Mouse (Mus musculus): ENCODE results near the gene Hsdl1. TPM values are rescaled to one million over a fixed set of nuclear protein-coding genes. Genes with fewer than 3 reads are reported as not detected.

The Hsdl1 gene
- polyA plus RNA-seq (2015; fragmentation: Nextera tagmentation; extraction: Ambion mirVana) = 129 and 137 TPM in 2 replicates

DNA sequence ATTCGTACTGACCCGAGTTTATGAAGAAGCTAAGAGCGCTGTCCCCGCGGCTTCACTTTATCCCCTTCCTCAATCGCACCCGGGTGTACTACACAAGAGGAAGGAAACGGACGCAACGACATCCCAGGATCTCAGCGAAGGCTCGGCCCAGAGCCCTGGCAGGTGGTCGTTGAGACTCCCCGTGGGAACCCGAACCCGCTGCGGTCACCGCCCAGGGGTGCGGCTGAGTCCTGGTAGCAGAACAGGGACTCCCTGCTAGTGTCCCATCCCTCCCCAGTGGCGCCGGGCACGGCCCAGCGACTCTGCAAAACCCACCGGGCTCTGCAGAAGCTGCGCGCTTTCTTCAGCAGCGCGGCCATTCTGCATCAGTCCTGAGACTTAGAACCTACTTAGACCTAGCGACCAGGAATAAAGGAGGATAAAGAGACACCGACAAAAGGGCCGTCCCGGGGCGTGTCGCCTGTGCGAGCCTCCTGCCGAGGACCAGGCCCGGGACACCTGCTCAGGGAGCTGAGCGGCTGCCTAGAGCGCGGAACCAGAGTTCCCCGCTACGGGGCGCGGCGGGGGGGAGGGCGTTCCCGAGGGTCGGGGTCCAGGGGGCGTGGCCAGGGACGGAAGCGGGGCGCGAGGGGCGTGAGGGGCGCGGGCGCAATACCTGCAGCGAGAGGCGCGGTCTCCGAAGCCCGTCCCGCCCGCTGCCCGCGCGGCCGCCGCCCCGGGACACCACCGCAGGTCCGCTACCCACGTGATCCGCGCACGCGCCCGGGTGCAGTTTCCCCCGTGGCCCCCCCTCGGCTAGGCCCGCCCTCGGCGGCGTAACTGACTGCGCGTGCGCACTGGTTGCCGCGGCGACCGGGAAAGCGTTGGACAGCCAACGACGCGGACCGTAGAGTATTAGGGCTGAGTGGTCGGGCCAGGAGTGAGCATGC, at the start of gene Hsdl1, which contains the start of gene Dnaaf1:
TSS of gene Hsdl1 (minus strand) at position 747 of the 929 bp plus-strand sequence.
TSS of gene Dnaaf1 (plus strand) at position 799 of the 929 bp plus-strand sequence.
- under 1% methylated on average over 73 of the region's 97 CpGs for WGBS
- Histone ChIP-seq H3K27ac (replicated peaks) (peak within 1 kb of the TSS; percentile 75), H3K27me3 (replicated peaks) (peaks cover 19% of the 10 kb centered on the region), H3K4me3 (replicated peaks) (peak within 1 kb of the TSS; percentile 66), H3K9ac (replicated peaks) (peak within 1 kb of the TSS; percentile 80), H3K4me2 (peak within 1 kb of the TSS; percentile 92), H3K9me3 (replicated peaks) (no peaks in the 10 kb centered on the region), H3K4me1 (peaks cover 30% of the 10 kb centered on the region), H3K36me3 (no peaks in the 10 kb centered on the region)
- ATAC-seq (ENCODE audit: low FRiP score) = peak; percentile 87

DNA sequence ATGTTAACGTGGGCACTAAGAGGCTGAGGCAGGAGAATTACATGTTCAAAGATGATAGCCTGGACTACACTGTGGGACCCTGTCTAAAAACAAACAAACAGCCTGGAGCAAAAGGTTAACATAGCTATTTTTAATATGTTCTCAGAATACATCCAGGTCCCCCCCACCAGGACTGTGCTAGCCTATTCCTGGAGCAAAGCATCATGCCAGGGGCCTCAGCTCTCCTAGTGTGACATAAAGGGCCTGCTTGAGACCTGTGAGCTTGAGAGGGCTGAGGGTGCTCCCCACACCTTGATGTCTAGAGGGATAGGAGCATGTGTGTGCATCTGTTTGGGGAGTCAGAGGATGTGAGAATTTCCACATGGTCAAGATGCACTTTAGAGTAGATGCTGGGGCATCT, 48.8 kb upstream of the Hsdl1 start:
- no peak for ATAC-seq (ENCODE audit: low FRiP score)
- Histone ChIP-seq H3K4me3 (replicated peaks) (no peak overlapping the region), H3K27ac (replicated peaks) (no peak overlapping the region), H3K9me3 (replicated peaks) (no peaks in the 10 kb centered on the region), H3K4me2 (no peak overlapping the region), H3K36me3 (no peaks in the 10 kb centered on the region), H3K9ac (replicated peaks) (no peak overlapping the region), H3K4me1 (no peaks in the 10 kb centered on the region), H3K27me3 (replicated peaks) (no peaks in the 10 kb centered on the region)
- 68% methylated on average over 1 of the region's 1 CpGs for WGBS

DNA sequence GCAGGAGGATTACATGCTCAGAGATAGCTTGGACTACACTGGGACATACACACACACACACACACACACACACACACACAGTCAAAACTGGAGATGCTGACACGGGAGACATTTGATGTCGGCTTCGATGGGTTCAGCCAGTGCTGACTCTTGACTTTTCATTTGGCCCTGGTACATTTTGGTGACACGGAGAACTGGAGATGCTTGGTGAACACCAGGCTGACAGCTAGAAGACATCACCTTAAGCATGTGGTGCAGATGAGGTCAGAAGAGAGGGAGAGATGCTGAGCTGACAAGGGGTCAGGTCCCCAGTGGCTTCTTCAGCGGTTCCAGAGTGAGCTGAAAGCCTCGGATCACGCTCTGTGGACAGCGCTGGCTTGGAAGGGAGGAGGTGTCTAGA, 48.1 kb upstream of the Hsdl1 start:
- H3K36me3 ChIP-seq = no peaks in the 10 kb centered on the region
- 88% methylated on average over 8 of the region's 8 CpGs for WGBS
- no peaks in the 10 kb centered on the region for H3K27me3 ChIP-seq (replicated peaks)
- H3K4me2 ChIP-seq = no peak overlapping the region
- no peak overlapping the region for H3K27ac ChIP-seq (replicated peaks)
- H3K4me3 ChIP-seq (replicated peaks) = no peak overlapping the region
- no peak overlapping the region for H3K9ac ChIP-seq (replicated peaks)
- no peaks in the 10 kb centered on the region for H3K4me1 ChIP-seq
- H3K9me3 ChIP-seq (replicated peaks) = no peaks in the 10 kb centered on the region
- ATAC-seq (ENCODE audit: low FRiP score) = no peak

DNA sequence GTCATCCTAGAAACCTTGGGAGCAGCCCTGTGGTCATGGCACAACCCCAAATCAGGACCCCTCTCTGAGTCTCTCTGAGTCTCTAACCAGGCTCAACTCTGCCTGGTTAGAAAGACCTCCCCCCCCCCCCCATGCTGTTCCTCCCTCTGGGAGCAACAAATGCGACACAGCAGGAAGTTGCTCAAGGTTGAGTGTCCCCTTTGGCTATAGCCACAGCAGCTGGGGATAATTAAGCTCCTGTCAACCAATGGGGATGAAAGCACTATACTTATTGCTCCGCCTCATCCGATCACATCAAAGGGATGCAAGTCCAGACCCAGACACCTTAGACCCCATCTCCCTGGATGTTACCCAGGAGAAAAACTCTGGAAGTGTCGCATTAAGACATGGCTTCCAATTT, 47.6 kb upstream of the Hsdl1 start:
- no peaks in the 10 kb centered on the region for H3K4me1 ChIP-seq
- H3K4me2 ChIP-seq = no peak overlapping the region
- no peaks in the 10 kb centered on the region for H3K9me3 ChIP-seq (replicated peaks)
- no peak overlapping the region for H3K9ac ChIP-seq (replicated peaks)
- 53% methylated on average over 4 of the region's 4 CpGs for WGBS
- no peak overlapping the region for H3K27ac ChIP-seq (replicated peaks)
- H3K27me3 ChIP-seq (replicated peaks) = no peaks in the 10 kb centered on the region
- no peaks in the 10 kb centered on the region for H3K36me3 ChIP-seq
- ATAC-seq (ENCODE audit: low FRiP score) = no peak
- no peak overlapping the region for H3K4me3 ChIP-seq (replicated peaks)

DNA sequence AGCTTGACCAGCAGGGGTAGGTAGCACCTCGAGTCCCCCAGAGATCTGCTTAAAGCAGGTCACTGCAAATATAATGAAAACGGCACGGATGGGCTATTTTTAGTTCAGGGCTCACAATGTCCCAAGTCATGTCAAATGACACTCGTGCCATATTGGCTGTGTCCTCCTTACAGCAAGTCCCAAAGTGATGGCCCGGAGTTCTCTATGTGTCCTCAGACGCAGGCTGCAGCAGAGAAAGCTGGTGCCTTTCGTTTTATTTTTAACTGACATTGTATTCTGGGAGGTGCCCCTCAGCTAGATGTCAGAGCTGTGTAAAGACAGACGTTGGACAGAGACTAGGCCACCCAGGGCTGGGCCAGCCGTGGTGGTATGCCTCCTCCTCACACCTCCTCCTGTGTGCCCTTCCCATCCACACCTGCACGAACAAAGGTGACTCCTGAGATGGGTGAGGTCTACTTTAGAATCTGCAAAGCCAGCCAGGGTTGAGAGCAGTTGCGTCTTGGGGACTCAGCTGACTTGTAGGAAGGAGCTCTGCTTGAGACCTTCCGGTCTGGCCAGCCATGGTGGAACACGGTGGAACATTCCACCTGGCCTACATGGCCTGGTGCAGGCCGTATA, 46.0 kb upstream of the Hsdl1 start:
- Histone ChIP-seq H3K4me1 (no peaks in the 10 kb centered on the region), H3K9me3 (replicated peaks) (no peaks in the 10 kb centered on the region), H3K27me3 (replicated peaks) (no peaks in the 10 kb centered on the region), H3K4me3 (replicated peaks) (no peak overlapping the region), H3K36me3 (no peaks in the 10 kb centered on the region), H3K4me2 (no peak overlapping the region), H3K27ac (replicated peaks) (no peak overlapping the region), H3K9ac (replicated peaks) (no peak overlapping the region)
- no peak for ATAC-seq (ENCODE audit: low FRiP score)
- 88% methylated on average over 14 of the region's 14 CpGs for WGBS

DNA sequence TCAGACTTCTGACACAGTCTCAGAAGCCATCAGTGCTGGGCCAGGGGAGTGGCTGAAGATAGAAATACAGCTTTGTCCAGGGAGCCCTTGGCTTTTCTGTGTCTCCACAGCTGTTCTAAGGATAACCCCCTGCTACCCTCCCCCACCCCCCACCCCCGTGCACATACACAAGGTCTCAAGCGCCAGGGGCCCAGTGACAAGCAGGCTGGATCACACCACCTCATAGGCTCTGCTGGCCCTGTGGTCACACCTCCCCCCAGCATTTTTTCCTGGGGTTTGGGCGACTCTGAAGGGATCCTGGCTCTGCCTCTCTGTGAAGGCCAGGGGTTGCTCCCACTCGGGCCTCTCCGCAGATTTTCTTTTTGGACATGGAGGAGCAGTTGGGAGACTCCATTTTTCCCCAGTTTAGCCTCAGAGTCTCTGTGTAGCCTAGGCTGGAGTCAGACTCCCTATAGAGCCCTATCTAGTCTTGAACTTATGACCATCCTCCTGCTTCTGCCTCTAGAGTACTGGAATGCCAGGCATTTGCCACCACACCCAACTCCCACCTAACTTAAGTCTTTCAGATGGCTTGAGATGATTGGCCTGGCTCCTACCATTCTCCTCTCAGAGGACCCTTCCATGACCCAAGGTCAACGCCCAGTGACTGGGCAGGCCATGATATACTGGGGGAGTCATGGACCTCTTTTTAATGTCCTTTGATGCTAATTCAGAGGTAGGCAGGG, 45.3 kb upstream of the Hsdl1 start:
- Histone ChIP-seq H3K4me3 (replicated peaks) (no peak overlapping the region), H3K27ac (replicated peaks) (no peak overlapping the region), H3K36me3 (no peaks in the 10 kb centered on the region), H3K9me3 (replicated peaks) (no peaks in the 10 kb centered on the region), H3K27me3 (replicated peaks) (no peaks in the 10 kb centered on the region), H3K4me2 (no peak overlapping the region), H3K4me1 (no peaks in the 10 kb centered on the region), H3K9ac (replicated peaks) (no peak overlapping the region)
- WGBS = 66% methylated on average over 6 of the region's 6 CpGs
- no peak for ATAC-seq (ENCODE audit: low FRiP score)

DNA sequence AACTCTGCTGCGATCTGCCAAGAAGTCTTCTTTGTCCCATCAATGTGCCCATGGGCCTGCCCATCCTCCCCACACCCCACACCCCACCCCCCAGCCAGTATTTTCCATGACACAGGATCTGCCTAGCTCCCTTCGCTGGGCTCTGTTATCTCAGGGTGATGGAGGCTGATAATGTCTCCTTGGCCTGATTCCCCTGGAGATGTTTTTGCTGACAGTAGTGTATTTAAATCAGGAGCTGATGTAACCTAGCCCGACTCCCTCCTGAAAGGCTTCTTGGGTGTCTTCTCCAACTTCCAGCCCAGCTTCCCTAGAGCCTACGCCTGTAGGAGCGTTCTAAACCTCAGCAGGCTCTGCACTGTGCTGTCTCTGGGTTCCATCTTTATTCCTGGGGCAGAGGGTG, 43.9 kb upstream of the Hsdl1 start:
- H3K27ac ChIP-seq (replicated peaks) = no peak overlapping the region
- 74% methylated on average over 5 of the region's 5 CpGs for WGBS
- no peak overlapping the region for H3K9ac ChIP-seq (replicated peaks)
- no peak overlapping the region for H3K4me2 ChIP-seq
- no peaks in the 10 kb centered on the region for H3K9me3 ChIP-seq (replicated peaks)
- no peaks in the 10 kb centered on the region for H3K36me3 ChIP-seq
- H3K27me3 ChIP-seq (replicated peaks) = no peaks in the 10 kb centered on the region
- no peak for ATAC-seq (ENCODE audit: low FRiP score)
- no peak overlapping the region for H3K4me3 ChIP-seq (replicated peaks)
- H3K4me1 ChIP-seq = no peaks in the 10 kb centered on the region

DNA sequence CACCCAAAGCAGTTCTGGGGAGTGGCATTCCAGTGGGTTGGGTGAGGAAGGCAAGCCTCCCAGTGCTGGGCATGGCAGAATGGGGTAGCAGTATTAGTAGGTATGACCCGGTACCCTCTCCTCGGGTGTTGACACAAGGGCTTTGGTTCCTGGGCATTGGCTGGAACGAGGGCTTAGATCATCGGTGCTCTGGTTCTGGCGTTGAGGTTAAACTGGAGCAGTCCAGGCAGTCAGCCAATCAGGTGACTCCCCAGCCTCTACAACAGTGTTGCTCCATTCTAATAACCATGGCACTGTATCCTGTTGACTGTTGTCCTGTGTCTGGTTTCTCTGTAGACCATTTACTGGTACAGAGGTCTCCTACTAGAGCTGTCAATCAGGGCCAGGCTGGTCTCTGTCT, 42.6 kb upstream of the Hsdl1 start:
- Histone ChIP-seq H3K27ac (replicated peaks) (no peak overlapping the region), H3K4me3 (replicated peaks) (no peak overlapping the region), H3K27me3 (replicated peaks) (no peaks in the 10 kb centered on the region), H3K9me3 (replicated peaks) (no peaks in the 10 kb centered on the region), H3K9ac (replicated peaks) (no peak overlapping the region), H3K4me2 (no peak overlapping the region), H3K4me1 (no peaks in the 10 kb centered on the region), H3K36me3 (no peaks in the 10 kb centered on the region)
- WGBS = 93% methylated on average over 5 of the region's 5 CpGs
- ATAC-seq (ENCODE audit: low FRiP score) = no peak

DNA sequence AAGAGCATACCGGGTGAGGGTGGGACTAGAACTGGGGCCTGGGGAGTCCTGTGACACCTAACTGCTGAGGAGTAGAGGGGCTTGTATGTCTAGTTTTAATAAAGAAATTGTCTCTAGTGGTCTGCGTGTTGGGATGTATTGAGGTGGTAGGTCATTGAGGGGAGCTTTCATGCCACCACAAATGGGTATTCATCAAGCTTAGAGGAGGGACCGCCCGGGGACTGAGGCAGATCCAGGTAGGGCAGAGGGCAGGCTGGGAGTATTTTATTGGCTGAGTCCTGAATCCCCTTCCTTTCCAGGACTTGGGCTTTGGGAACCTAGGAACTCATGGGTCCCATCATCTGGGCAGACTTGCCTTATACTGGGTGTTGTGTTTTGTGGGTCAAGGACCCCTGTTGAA, 41.8 kb upstream of the Hsdl1 start:
- Histone ChIP-seq H3K36me3 (no peaks in the 10 kb centered on the region), H3K4me3 (replicated peaks) (no peak overlapping the region), H3K9ac (replicated peaks) (no peak overlapping the region), H3K27ac (replicated peaks) (no peak overlapping the region), H3K9me3 (replicated peaks) (no peaks in the 10 kb centered on the region), H3K27me3 (replicated peaks) (no peaks in the 10 kb centered on the region), H3K4me2 (no peak overlapping the region), H3K4me1 (no peaks in the 10 kb centered on the region)
- 94% methylated on average over 4 of the region's 4 CpGs for WGBS
- ATAC-seq (ENCODE audit: low FRiP score) = no peak

DNA sequence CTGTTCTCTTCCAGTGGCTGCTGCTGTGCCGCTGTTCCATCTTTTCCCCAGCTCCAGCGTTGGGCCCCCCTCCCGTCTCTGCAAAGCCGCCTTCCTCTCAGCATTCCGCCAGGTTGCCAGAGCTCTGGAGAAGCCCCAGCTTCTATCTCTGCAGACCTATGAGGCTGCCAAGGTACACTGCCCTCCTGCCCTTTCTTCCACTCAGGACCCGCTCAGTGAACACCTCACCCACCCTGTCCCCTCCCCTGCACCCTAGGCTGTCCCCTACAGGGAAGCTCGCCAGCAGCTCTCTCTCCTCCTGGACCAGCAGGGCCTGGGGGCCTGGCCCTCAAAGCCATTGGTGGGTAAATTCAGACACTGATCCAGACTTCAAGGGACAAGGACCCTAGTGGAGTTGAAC, 41.4 kb upstream of the Hsdl1 start:
- H3K9ac ChIP-seq (replicated peaks) = no peak overlapping the region
- no peaks in the 10 kb centered on the region for H3K36me3 ChIP-seq
- ATAC-seq (ENCODE audit: low FRiP score) = no peak
- H3K9me3 ChIP-seq (replicated peaks) = no peaks in the 10 kb centered on the region
- H3K27me3 ChIP-seq (replicated peaks) = no peaks in the 10 kb centered on the region
- H3K4me2 ChIP-seq = no peak overlapping the region
- no peaks in the 10 kb centered on the region for H3K4me1 ChIP-seq
- WGBS = 74% methylated on average over 7 of the region's 7 CpGs
- no peak overlapping the region for H3K4me3 ChIP-seq (replicated peaks)
- H3K27ac ChIP-seq (replicated peaks) = no peak overlapping the region

DNA sequence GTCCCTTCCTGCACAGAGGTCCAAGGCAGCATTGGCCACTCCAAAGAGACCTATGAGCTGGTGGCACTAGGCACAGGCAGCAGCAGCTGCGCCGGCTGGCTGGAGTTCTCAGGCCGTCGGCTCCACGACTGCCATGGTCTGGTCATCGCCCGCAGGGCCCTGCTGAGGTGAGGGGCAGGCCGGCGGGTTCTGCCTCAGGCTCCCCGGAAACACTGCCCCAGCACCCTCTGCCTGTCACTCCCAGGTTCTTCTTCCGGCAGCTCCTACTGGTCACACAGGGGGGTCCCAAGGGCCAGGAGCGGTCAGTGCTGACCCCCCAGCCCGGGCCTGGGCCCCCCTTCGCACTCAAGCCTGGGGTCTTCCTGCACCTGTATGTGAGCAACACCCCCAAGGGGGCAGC, 40.1 kb upstream of the Hsdl1 start:
- H3K36me3 ChIP-seq = no peaks in the 10 kb centered on the region
- no peak overlapping the region for H3K9ac ChIP-seq (replicated peaks)
- no peak overlapping the region for H3K4me2 ChIP-seq
- H3K4me3 ChIP-seq (replicated peaks) = no peak overlapping the region
- no peak overlapping the region for H3K27ac ChIP-seq (replicated peaks)
- WGBS = 82% methylated on average over 14 of the region's 14 CpGs
- no peaks in the 10 kb centered on the region for H3K4me1 ChIP-seq
- H3K27me3 ChIP-seq (replicated peaks) = no peaks in the 10 kb centered on the region
- no peaks in the 10 kb centered on the region for H3K9me3 ChIP-seq (replicated peaks)
- no peak for ATAC-seq (ENCODE audit: low FRiP score)

All from neural tube, embryonic 15.5 days (tissue).